Mouse (Mus musculus) embryonic facial prominence, embryonic 13.5 days (tissue): ENCODE measurements around the gene Gbp3. TPM values are rescaled to one million over a fixed set of nuclear protein-coding genes. Genes with fewer than 3 reads are reported as not detected.
A peak's percentile ranks its signal among the peaks of the same experiment; 100 is the strongest.

Experiments
- ATAC-seq: fragments of 200-750 bp; cut with Nextera tagmentation; 2 replicates; pipeline ENCODE4 v1.8.0; 2017; ENCODE audit warnings: low read depth; ENCODE audit not compliant: insufficient number of reproducible peaks, insufficient read depth, low FRiP score, low TSS enrichment
- H3K27ac ChIP-seq: fragments of 300-500 bp; sonication (generic); 2 replicates; pipeline ENCODE4 v1.5.1; 2015; ENCODE audit warnings: moderate library complexity, mild to moderate bottlenecking, inconsistent platforms
- H3K27me3 ChIP-seq: fragments of 300-500 bp; sonication (generic); 2 replicates; pipeline ENCODE4 v1.6.1; 2015; ENCODE audit warnings: mild to moderate bottlenecking, inconsistent platforms
- H3K36me3 ChIP-seq: fragments of 300-500 bp; sonication (generic); 2 replicates; pipeline ENCODE4 v1.6.1; 2015; ENCODE audit warnings: mild to moderate bottlenecking, inconsistent platforms
- H3K4me1 ChIP-seq: fragments of 300-500 bp; sonication (generic); 2 replicates; pipeline ENCODE4 v1.6.1; 2015; ENCODE audit warnings: inconsistent platforms
- H3K4me2 ChIP-seq: fragments of 300-500 bp; sonication (generic); 2 replicates; pipeline ENCODE4 v1.6.1; 2015; ENCODE audit warnings: moderate library complexity, mild to moderate bottlenecking, inconsistent platforms
- H3K4me3 ChIP-seq: fragments of 300-500 bp; sonication (generic); 2 replicates; pipeline ENCODE4 v1.5.1; 2015; ENCODE audit warnings: mild to moderate bottlenecking, inconsistent platforms
- H3K9ac ChIP-seq: fragments of 300-500 bp; sonication (generic); 2 replicates; pipeline ENCODE4 v1.6.1; 2015; ENCODE audit warnings: mild to moderate bottlenecking, inconsistent platforms
- H3K9me3 ChIP-seq: fragments of 300-500 bp; sonication (generic); 2 replicates; pipeline ENCODE4 v1.6.1; 2016; ENCODE audit warnings: inconsistent platforms
- WGBS: fragments of 180-500 bp; shearing (Covaris S2); methylation state at CpG from one replicate; pipeline ENCODE4 v1.1.7; 2015; ENCODE audit warnings: mixed read lengths; 5-methylcytosine and 5-hydroxymethylcytosine counted together
- polyA plus RNA-seq: library from polyadenylated mRNA; unstranded; fragments of >200 nt; fragmentation: Nextera tagmentation; extraction: Ambion mirVana; gene quantifications from 2 replicates; pipeline ENCODE4 v1.2.1, GENCODE M21; 2015

The Gbp3 gene
- polyA plus RNA-seq, 1 experiment from 2014 or later, result 0.70 TPM

DNA sequence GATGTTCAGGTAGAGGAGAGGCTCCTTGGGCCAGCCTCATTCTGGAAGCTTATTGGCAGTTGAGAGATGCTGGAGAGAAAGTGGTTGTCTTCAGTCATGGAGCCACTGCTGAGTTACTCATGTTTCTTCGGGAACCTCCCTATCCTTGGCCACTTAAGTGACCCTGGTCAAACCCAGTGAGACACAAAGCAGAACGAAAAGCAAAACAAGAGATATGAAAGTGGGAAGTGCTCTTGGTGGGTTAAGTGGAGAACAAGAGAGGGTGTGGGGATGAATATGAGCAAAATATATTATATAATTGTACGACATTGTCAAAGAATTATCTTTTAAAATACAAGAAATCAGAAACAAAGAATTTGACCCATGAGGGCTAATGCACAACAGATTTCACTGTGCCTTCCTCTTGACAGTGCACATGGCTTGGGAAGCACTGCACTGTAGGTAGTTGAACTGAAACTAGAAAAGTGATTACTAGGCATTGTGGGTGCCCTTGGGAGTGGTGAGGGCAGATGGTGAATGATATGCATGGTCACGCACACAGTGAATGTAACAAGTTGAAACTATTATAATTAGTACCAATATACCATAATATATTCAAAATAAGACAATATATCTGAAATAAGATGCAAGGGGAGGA, 30.7 kb downstream of the Gbp3 start:
- Histone ChIP-seq H3K36me3 (no peaks in the 10 kb centered on the region), H3K4me3 (no peak overlapping the region), H3K27me3 (no peaks in the 10 kb centered on the region), H3K27ac (no peak overlapping the region), H3K9ac (no peak overlapping the region), H3K9me3 (no peaks in the 10 kb centered on the region), H3K4me1 (no peaks in the 10 kb centered on the region), H3K4me2 (no peak overlapping the region)
- no peak for ATAC-seq
- WGBS, result 79% methylated on average over 4 of the region's 4 CpGs

DNA sequence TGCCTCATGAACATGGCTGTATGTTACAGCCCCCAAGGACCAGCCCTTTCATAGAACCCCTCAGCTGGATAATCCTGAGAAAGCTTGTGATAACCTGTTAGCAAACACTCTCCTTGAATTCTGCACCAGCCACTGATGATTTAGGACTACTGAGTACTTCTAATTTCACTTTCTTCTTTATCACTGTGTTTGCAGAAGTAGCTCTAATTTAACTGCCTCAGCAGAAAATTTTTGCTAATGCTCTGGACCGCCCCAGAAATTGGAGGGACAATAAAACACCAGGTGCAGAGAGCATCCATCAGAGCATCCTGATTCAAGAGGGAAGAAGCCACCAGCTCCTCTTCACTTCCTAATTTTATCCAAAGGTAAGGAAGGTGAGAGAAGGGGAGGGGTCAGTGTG, 34.7 kb downstream of the Gbp3 start, which contains the start of gene Gbp2b:
TSS of gene Gbp2b (plus strand) at position 301 of the 400 bp plus-strand sequence.
- H3K9me3 ChIP-seq, result no peaks in the 10 kb centered on the region
- H3K9ac ChIP-seq, result no peak within 1 kb of the TSS
- H3K27ac ChIP-seq, result no peak within 1 kb of the TSS
- H3K36me3 ChIP-seq, result no peaks in the 10 kb centered on the region
- 75% methylated on average over 1 of the region's 1 CpGs for WGBS
- H3K27me3 ChIP-seq, result no peaks in the 10 kb centered on the region
- no peak within 1 kb of the TSS for H3K4me3 ChIP-seq
- H3K4me2 ChIP-seq, result no peak within 1 kb of the TSS
- ATAC-seq, result no peak
- no peaks in the 10 kb centered on the region for H3K4me1 ChIP-seq

- no peak overlapping the region for H3K27ac ChIP-seq
- 80% methylated on average over 3 of the region's 3 CpGs for WGBS
- no peaks in the 10 kb centered on the region for H3K36me3 ChIP-seq
- H3K4me2 ChIP-seq, result no peak overlapping the region
- H3K9ac ChIP-seq, result no peak overlapping the region
- ATAC-seq, result no peak
- no peaks in the 10 kb centered on the region for H3K27me3 ChIP-seq
- no peak overlapping the region for H3K4me3 ChIP-seq
- no peaks in the 10 kb centered on the region for H3K4me1 ChIP-seq
- no peaks in the 10 kb centered on the region for H3K9me3 ChIP-seq
Measured at GRCm38 (mm10) chr3:142597923-142598322, 38.1 kb downstream of the Gbp3 start.

DNA sequence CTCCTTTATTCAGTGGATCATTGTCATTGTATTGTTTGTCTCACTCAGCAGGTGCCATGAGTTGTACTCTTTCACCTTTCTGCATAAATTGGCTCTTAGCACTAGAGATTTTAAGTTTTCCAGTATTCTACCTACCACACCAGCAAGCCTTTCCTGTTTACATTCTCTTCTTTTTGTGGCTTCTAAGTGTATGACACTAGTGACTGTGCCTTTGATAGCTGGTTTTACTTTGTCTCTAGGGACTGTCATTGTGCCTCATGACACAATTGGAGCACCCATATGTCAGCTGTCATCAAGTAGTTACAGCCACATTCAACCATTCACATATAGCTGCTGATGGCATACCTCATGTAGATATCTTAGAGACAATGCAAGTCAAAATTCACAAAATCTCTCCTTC, 41.8 kb downstream of the Gbp3 start:
- Histone ChIP-seq H3K36me3 (no peaks in the 10 kb centered on the region), H3K4me1 (no peaks in the 10 kb centered on the region), H3K4me3 (no peak overlapping the region), H3K27me3 (no peaks in the 10 kb centered on the region), H3K4me2 (no peak overlapping the region), H3K9me3 (no peaks in the 10 kb centered on the region), H3K9ac (no peak overlapping the region), H3K27ac (no peak overlapping the region)
- ATAC-seq, result no peak

DNA sequence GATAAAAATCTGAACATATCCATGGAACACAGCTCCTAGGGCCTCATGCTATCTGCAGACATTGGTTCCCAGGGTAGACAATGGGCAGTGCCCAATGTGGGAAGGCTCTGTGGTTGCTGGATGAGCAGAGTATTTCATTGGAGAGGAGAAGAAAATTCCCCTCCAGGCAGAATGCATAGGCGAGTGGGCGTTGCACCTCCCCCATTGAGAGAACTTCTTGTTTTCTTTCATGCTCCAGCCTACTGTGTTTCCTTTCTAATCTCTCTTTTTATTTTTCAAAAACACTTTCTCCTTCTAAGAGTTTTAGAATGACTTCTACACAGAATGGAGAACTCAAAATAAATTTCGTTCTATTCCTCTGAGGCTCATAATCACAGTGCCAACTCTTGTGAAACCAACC, 58.8 kb downstream of the Gbp3 start:
- 67% methylated on average over 3 of the region's 3 CpGs for WGBS
- Histone ChIP-seq H3K36me3 (no peaks in the 10 kb centered on the region), H3K9ac (no peak overlapping the region), H3K27me3 (no peaks in the 10 kb centered on the region), H3K4me1 (no peaks in the 10 kb centered on the region), H3K9me3 (no peaks in the 10 kb centered on the region), H3K4me2 (no peak overlapping the region), H3K4me3 (no peak overlapping the region), H3K27ac (no peak overlapping the region)
- ATAC-seq, result no peak

DNA sequence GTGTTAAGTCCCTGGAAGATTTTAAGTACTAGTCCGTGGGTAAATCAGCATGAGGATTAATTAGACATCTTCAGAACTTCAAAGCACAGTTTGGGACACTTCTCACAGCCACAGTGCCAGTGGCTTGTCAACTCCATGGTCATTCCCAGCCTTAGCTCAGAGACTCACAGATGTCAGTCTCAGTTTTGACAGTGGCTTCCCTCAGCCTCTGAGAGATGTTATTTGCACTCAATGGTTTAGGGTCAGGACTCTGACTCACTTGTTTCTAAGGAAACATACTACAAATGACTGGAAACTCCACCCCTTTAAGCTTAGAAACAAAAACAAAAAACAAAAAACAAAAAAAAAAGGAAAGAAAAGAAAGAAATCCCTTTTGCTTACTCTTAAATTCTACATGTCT, 59.8 kb downstream of the Gbp3 start:
- Histone ChIP-seq H3K9ac (no peak overlapping the region), H3K4me3 (no peak overlapping the region), H3K36me3 (no peaks in the 10 kb centered on the region), H3K9me3 (no peaks in the 10 kb centered on the region), H3K27ac (no peak overlapping the region), H3K4me2 (no peak overlapping the region), H3K27me3 (no peaks in the 10 kb centered on the region), H3K4me1 (no peaks in the 10 kb centered on the region)
- no peak for ATAC-seq
- 34% methylated on average over 1 of the region's 1 CpGs for WGBS

- no peak for ATAC-seq
- no peaks in the 10 kb centered on the region for H3K9me3 ChIP-seq
- no peaks in the 10 kb centered on the region for H3K36me3 ChIP-seq
- no peak within 1 kb of the TSS for H3K27ac ChIP-seq
- WGBS, result 66% methylated on average over 4 of the region's 4 CpGs
- peak within 1 kb of the TSS; percentile 21 for H3K4me2 ChIP-seq
- H3K9ac ChIP-seq, result no peak within 1 kb of the TSS
- no peaks in the 10 kb centered on the region for H3K4me1 ChIP-seq
- no peaks in the 10 kb centered on the region for H3K27me3 ChIP-seq
- peak within 1 kb of the TSS; percentile 0; the same call in 1 of the 2 replicates for H3K4me3 ChIP-seq
Measured at GRCm38 (mm10) chr3:142620111-142620955, 60.5 kb downstream of the Gbp3 start, which contains the start of gene Gbp2. Gene Gbp2 (plus strand): TSS chr3:142620602.

DNA sequence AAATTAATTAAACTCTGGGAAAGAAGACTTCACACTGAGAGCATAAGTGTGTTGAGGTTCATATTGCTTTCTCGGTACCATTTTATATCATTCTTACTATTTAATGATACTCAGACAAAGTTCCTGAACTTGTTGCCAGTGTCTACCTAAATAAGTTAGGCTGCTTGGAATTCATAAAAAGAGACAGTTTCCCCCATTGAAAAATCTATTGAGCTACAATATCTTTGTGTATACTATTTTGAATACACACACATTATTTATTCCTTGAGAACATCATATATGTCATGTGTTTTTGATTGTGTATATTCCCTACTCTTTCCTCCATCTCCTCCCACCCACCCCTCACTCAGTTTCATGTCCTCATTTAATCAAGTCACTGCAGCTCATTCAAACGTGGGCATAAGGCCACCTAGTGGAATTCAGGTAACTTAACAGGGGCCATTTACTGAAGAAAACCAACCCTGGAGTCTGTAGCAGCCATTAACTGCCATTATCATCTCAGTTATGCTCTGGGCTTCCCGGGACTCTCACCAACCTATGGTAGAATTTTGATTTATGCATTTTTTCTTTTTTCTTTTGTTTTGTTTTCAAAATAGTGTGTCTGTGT, 61.2 kb downstream of the Gbp3 start:
- no peaks in the 10 kb centered on the region for H3K9me3 ChIP-seq
- H3K9ac ChIP-seq, result no peak overlapping the region
- no peaks in the 10 kb centered on the region for H3K27me3 ChIP-seq
- no peak overlapping the region for H3K4me3 ChIP-seq
- no peaks in the 10 kb centered on the region for H3K36me3 ChIP-seq
- H3K4me2 ChIP-seq, result no peak overlapping the region
- no peaks in the 10 kb centered on the region for H3K4me1 ChIP-seq
- 52% methylated on average over 3 of the region's 3 CpGs for WGBS
- no peak for ATAC-seq
- H3K27ac ChIP-seq, result no peak overlapping the region

Other genes starting within 250 kb of the Gbp3 start
- gene Pdlim5, start 164.3 kb upstream of the Gbp3 start, polyA plus RNA-seq, result 17.6 and 19.8 TPM in 2 replicates
- 0.07 TPM in 1 of 2 replicates, not detected in the other for gene Gbp5, start 66.0 kb upstream of the Gbp3 start, polyA plus RNA-seq
- 1.7 and 1.8 TPM in 2 replicates for gene Gbp7, start 29.7 kb upstream of the Gbp3 start, polyA plus RNA-seq
- not detected in 2 replicates for gene Gbp2b, start 34.8 kb downstream of the Gbp3 start, polyA plus RNA-seq
- gene Gbp2, start 60.6 kb downstream of the Gbp3 start, polyA plus RNA-seq, result 0.26 and 0.28 TPM in 2 replicates
- gene Kyat3, start 141.0 kb downstream of the Gbp3 start, polyA plus RNA-seq, result 19.5 and 22.4 TPM in 2 replicates
- 85.4 and 97.0 TPM in 2 replicates for gene Gtf2b, start 205.0 kb downstream of the Gbp3 start, polyA plus RNA-seq